In genomic region chr16:17729974-17730373, GRCm38 (mm10) we compare ENCODE assay signal across 19 mouse cellular contexts. TPM values are rescaled to one million over a fixed set of nuclear protein-coding genes. Genes with fewer than 3 reads are reported as not detected.
DNase-seq lines count a peak whose midpoint lies in the region; ATAC-seq and TF ChIP-seq lines count a peak whose summit lies in the region.
"Had no signal": no experiment of that assay in that cellular context is flagged by ENCODE, and none has a peak within 500 bp of the region (broad histone marks: within the 10 kb centered on the region; RNA-seq: fewer than 3 reads in every experiment).

No protein-coding gene starts in this region.

- intact Hi-C loops in gastrocnemius, adult 2 months (cut with DNase I): no loop called here
- intact Hi-C loops in gastrocnemius, postnatal 14 days (cut with DNase I; ENCODE audit: low total_unique reads): no loop called here

- H3K27ac ChIP-seq in gastrocnemius, adult 2 months: no peak overlapping the region
- H3K27ac ChIP-seq in lung, embryonic 14.5 days (ENCODE audit: low read depth): no peak overlapping the region
- H3K27ac ChIP-seq in stomach, postnatal 0 days (replicated peaks): no peak overlapping the region
- H3K27ac ChIP-seq in neural tube, embryonic 15.5 days (replicated peaks): no peak overlapping the region
- H3K27ac ChIP-seq: forebrain, embryonic 13.5 days; heart, embryonic 15.5 days; liver, embryonic 15.5 days; macrophage; midbrain, embryonic 15.5 days; neural tube, embryonic 12.5 days had no signal

- no peaks in the 10 kb centered on the region for H3K9me3 ChIP-seq in lung, embryonic 14.5 days (ENCODE audit: low read depth, low read length)
- H3K9me3 ChIP-seq in stomach, postnatal 0 days (ENCODE audit: control insufficient read depth, low read length): no peaks in the 10 kb centered on the region
- H3K9me3 ChIP-seq in neural tube, embryonic 15.5 days (replicated peaks): no peaks in the 10 kb centered on the region
- H3K9me3 ChIP-seq: forebrain, embryonic 13.5 days; heart, embryonic 15.5 days; liver, embryonic 15.5 days; midbrain, embryonic 15.5 days; neural tube, embryonic 12.5 days had no signal

- no peak overlapping the region for H3K4me2 ChIP-seq in lung, embryonic 14.5 days
- H3K4me2 ChIP-seq in stomach, postnatal 0 days (replicated peaks; ENCODE audit: low read depth): no peak overlapping the region
- H3K4me2 ChIP-seq in neural tube, embryonic 15.5 days: no peak overlapping the region
- H3K4me2 ChIP-seq: forebrain, embryonic 13.5 days; heart, embryonic 15.5 days; liver, embryonic 15.5 days; midbrain, embryonic 15.5 days; neural tube, embryonic 12.5 days had no signal

- CTCF ChIA-PET in Patski (lab: Charles Lee): interaction anchor here (0.9 to 6.0 kb wide), 4 partner anchors 26 to 119 kb away, joined by 3 to 45 read pairs (median 5); no protein-coding TSS in a partner anchor

- H3K36me3 ChIP-seq in lung, embryonic 14.5 days (ENCODE audit: insufficient read depth): no peaks in the 10 kb centered on the region
- H3K36me3 ChIP-seq in stomach, postnatal 0 days (ENCODE audit: control insufficient read depth, insufficient read depth, low read length): no peaks in the 10 kb centered on the region
- H3K36me3 ChIP-seq in neural tube, embryonic 15.5 days: no peaks in the 10 kb centered on the region
- H3K36me3 ChIP-seq: heart, embryonic 15.5 days; liver, embryonic 15.5 days; midbrain, embryonic 15.5 days; neural tube, embryonic 12.5 days had no signal

- peak; percentile 25; the same call in 1 of the 2 replicates for TF ChIP-seq CTCF in gastrocnemius, adult 2 months (IDR thresholded peaks at IDR 0.05)
- TF ChIP-seq CTCF in lung, embryonic 14.5 days (IDR thresholded peaks at IDR 0.05; ENCODE audit: low read depth): peak; percentile 32
- peak; percentile 73 for TF ChIP-seq CTCF in Patski (IDR thresholded peaks at IDR 0.05)
- peak; percentile 62 for TF ChIP-seq CTCF in stomach, postnatal 0 days (IDR thresholded peaks at IDR 0.05; ENCODE audit: low read depth)

- no peak overlapping the region for H3K4me3 ChIP-seq in gastrocnemius, adult 2 months
- H3K4me3 ChIP-seq in lung, embryonic 14.5 days (ENCODE audit: low read depth, low read length): no peak overlapping the region
- no peak overlapping the region for H3K4me3 ChIP-seq in stomach, postnatal 0 days (ENCODE audit: low read depth, low read length)
- no peak overlapping the region for H3K4me3 ChIP-seq in neural tube, embryonic 15.5 days (replicated peaks)
- H3K4me3 ChIP-seq: forebrain, embryonic 13.5 days; heart, embryonic 15.5 days; liver, embryonic 15.5 days; midbrain, embryonic 15.5 days; neural tube, embryonic 12.5 days had no signal

- H3K9ac ChIP-seq in lung, embryonic 14.5 days: no peak overlapping the region
- no peak overlapping the region for H3K9ac ChIP-seq in stomach, postnatal 0 days (ENCODE audit: low read length)
- no peak overlapping the region for H3K9ac ChIP-seq in neural tube, embryonic 15.5 days (replicated peaks)
- H3K9ac ChIP-seq: forebrain, embryonic 13.5 days; heart, embryonic 15.5 days; liver, embryonic 15.5 days; midbrain, embryonic 15.5 days; neural tube, embryonic 12.5 days had no signal

- no peak for TF ChIP-seq EP300 in stomach, postnatal 0 days (optimal IDR thresholded peaks at IDR 0.05)

- no peak for DNase-seq in gastrocnemius, adult 2 months
- no peak for DNase-seq in gastrocnemius, postnatal 14 days
- no peak for DNase-seq in lung, embryonic 14.5 days
- no peak for DNase-seq in lung, postnatal 14 days
- DNase-seq in Patski (ENCODE audit: low read depth, low spot score): no peak
- DNase-seq in stomach, postnatal 0 days (ENCODE audit: low spot score): no peak
- no peak for DNase-seq in cerebellum, postnatal 36 days
- DNase-seq: adrenal gland, adult 2 months; cerebellum, adult 18-20 months; heart, adult 11 months; kidney, adult 11 months; kidney, postnatal 25 days had no signal

- no peaks in the 10 kb centered on the region for H3K27me3 ChIP-seq in lung, embryonic 14.5 days (ENCODE audit: insufficient read depth, low read length)
- H3K27me3 ChIP-seq in Patski: no peaks in the 10 kb centered on the region
- no peaks in the 10 kb centered on the region for H3K27me3 ChIP-seq in stomach, postnatal 0 days (ENCODE audit: control insufficient read depth, insufficient read depth, low read length)
- H3K27me3 ChIP-seq in neural tube, embryonic 15.5 days (replicated peaks): no peaks in the 10 kb centered on the region
- H3K27me3 ChIP-seq: midbrain, embryonic 15.5 days had no signal

- H3K4me1 ChIP-seq in lung, embryonic 14.5 days (ENCODE audit: insufficient read depth): no peaks in the 10 kb centered on the region
- H3K4me1 ChIP-seq in stomach, postnatal 0 days (replicated peaks; ENCODE audit: control insufficient read depth, insufficient read depth): no peaks in the 10 kb centered on the region
- H3K4me1 ChIP-seq in neural tube, embryonic 15.5 days: no peaks in the 10 kb centered on the region
- H3K4me1 ChIP-seq: midbrain, embryonic 15.5 days; neural tube, embryonic 12.5 days had no signal

- POLR2A ChIA-PET in Patski (lab: Charles Lee): interaction anchor here (1.4 kb wide), 1 partner anchor 82 kb away, joined by 5 read pairs; no protein-coding TSS in a partner anchor

- in situ Hi-C loops in Patski (cut with MboI; ENCODE audit: low pct_unique_long_range_greater_than_20kb): loop anchor here (5.0 kb wide), 3 partner anchors 42 to 112 kb away; no protein-coding TSS in a partner anchor

- no peak for ATAC-seq in lung, embryonic 14.5 days (ENCODE audit: insufficient read depth)
- ATAC-seq in Patski: no peak
- ATAC-seq in stomach, postnatal 0 days (ENCODE audit: low FRiP score, low TSS enrichment): no peak
- no peak for ATAC-seq in neural tube, embryonic 15.5 days (ENCODE audit: low FRiP score)
- ATAC-seq: forebrain, embryonic 13.5 days; midbrain, embryonic 15.5 days had no signal

RNA-seq across cellular contexts. Expression of gene Med15, which starts 2.7 kb away (rescaled TPM):
- total RNA-seq in gastrocnemius, adult 2 months (2021): 10 to 100 TPM; 20.2 to 20.5 TPM
- total RNA-seq in gastrocnemius, postnatal 14 days (2021): 10 to 100 TPM; 19.8 to 20.9 TPM
- polyA plus RNA-seq in lung, embryonic 14.5 days (2014; fragmentation: Nextera tagmentation; extraction: Ambion mirVana): 40.8 and 46.0 TPM in 2 replicates
- polyA plus RNA-seq in Patski (2021): 69.1 TPM
- 19.4 and 22.7 TPM in 2 replicates for polyA plus RNA-seq in stomach, postnatal 0 days (2015; fragmentation: Nextera tagmentation; extraction: Ambion mirVana)
- 46.1 and 47.3 TPM in 2 replicates for polyA plus RNA-seq in neural tube, embryonic 15.5 days (2015; fragmentation: Nextera tagmentation; extraction: Ambion mirVana)

RNA-seq across cellular contexts. Expression of gene Klhl22, which starts 29.4 kb away (rescaled TPM):
- total RNA-seq in gastrocnemius, adult 2 months (2021): 10 to 100 TPM; 20.5 to 23.6 TPM
- 10 to 100 TPM; 17.3 to 19.9 TPM for total RNA-seq in gastrocnemius, postnatal 14 days (2021)
- 67.0 and 70.7 TPM in 2 replicates for polyA plus RNA-seq in lung, embryonic 14.5 days (2014; fragmentation: Nextera tagmentation; extraction: Ambion mirVana)
- polyA plus RNA-seq in Patski (2021): 128 TPM
- polyA plus RNA-seq in stomach, postnatal 0 days (2015; fragmentation: Nextera tagmentation; extraction: Ambion mirVana): 32.0 and 34.0 TPM in 2 replicates
- polyA plus RNA-seq in neural tube, embryonic 15.5 days (2015; fragmentation: Nextera tagmentation; extraction: Ambion mirVana): 86.2 and 89.1 TPM in 2 replicates
